Mouse (Mus musculus) liver, embryonic 14.5 days (tissue): ENCODE data around the gene Gmfb.

Source experiments
- CTCF ChIP-seq: IDR thresholded peaks from 2 replicates; pipeline ENCODE4 v1.5.1; 2016; ENCODE audit warnings: antibody characterized with exemption, low read depth, control low read depth
- EP300 ChIP-seq: IDR thresholded peaks from 2 replicates; pipeline ENCODE4 v1.6.1; 2016; ENCODE audit warnings: antibody characterized with exemption, low read depth

DNA sequence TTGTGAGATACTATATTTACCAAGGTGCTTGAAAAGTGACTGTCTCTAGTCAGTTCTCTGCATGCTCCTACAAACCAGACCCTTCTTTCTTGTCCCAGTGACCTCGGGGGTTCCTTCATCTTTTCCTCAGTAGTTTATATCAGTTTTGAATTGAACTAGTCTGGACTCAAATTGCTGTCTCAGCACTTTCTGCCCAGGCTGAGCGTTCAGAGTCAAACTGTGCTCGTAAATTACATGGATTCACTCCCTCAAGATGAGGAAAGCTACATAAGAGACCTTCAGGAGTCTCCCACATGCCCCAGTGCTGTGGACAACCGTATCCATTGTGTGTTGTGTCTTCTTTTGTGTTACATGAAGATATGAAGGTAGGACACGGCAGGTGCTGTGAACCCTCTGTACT is 26.7 kb upstream of the Gmfb start:
- TF ChIP-seq EP300 (no peak), CTCF (no peak)
